Mouse (Mus musculus) common myeloid progenitor, adult 5-6 weeks (primary cell): ENCODE measurements around the gene Olfr889. TPM values are rescaled to one million over a fixed set of nuclear protein-coding genes. Genes with fewer than 3 reads are reported as not detected.
"Not testable (repeated sequence)": the region's sequence is repeated elsewhere in the genome, so short reads cannot be mapped to it uniquely, and the experiment has no call there.

Source experiments
- ATAC-seq: replicated peaks from 2 replicates; pipeline ENCODE4 v1.8.0; 2016; ENCODE audit warnings: low read depth, mild to moderate bottlenecking, moderate TSS enrichment, inconsistent platforms; ENCODE audit not compliant: poor library complexity, severe bottlenecking
- total RNA-seq: library from RNA; stranded (forward); fragments of 200-1000, 187-1606 nt; gene quantifications from 2 replicates; pipeline ENCODE4 v1.2.3, GENCODE M21; 2017

The Olfr889 gene
- total RNA-seq: 0.05 TPM in 1 of 2 replicates, not detected in the other

- ATAC-seq: no peak
Observed at GRCm38 (mm10) chr9:38114898-38115297, at the start of gene Olfr889. Gene Olfr889 (plus strand): TSS chr9:38115198.

GRCm38 (mm10) chr9:38083772-38084171 is 31.2 kb upstream of the Olfr889 start, which contains the start of gene Olfr887:
Gene Olfr887 (plus strand): TSS chr9:38084072.
- ATAC-seq: no peak

GRCm38 (mm10) chr9:38107828-38108227 is 7.2 kb upstream of the Olfr889 start, which contains the start of gene Olfr888:
Gene Olfr888 (plus strand): TSS chr9:38108128.
- ATAC-seq: no peak

GRCm38 (mm10) chr9:38142217-38142616 is 27.2 kb downstream of the Olfr889 start, which contains the start of gene Olfr890:
Gene Olfr890 (plus strand): TSS chr9:38142517.
- no peak for ATAC-seq

GRCm38 (mm10) chr9:38168341-38168740 is 53.3 kb downstream of the Olfr889 start:
- ATAC-seq: not testable (repeated sequence)

Other genes with a start within 250 kb of the Olfr889 start
- not detected in 2 replicates for gene Olfr145, start 218.5 kb upstream of the Olfr889 start, total RNA-seq
- gene Olfr878, start 197.4 kb upstream of the Olfr889 start, total RNA-seq: not detected in 2 replicates
- not detected in 2 replicates for gene Olfr881, start 123.4 kb upstream of the Olfr889 start, total RNA-seq
- not detected in 2 replicates for gene Olfr883, start 89.4 kb upstream of the Olfr889 start, total RNA-seq
- not detected in 2 replicates for gene Olfr884, start 68.6 kb upstream of the Olfr889 start, total RNA-seq
- not detected in 2 replicates for gene Olfr885, start 53.9 kb upstream of the Olfr889 start, total RNA-seq
- not detected in 2 replicates for gene Olfr887, start 31.1 kb upstream of the Olfr889 start, total RNA-seq
- gene Olfr888, start 7.1 kb upstream of the Olfr889 start, total RNA-seq: not detected in 2 replicates
- not detected in 2 replicates for gene Olfr890, start 27.3 kb downstream of the Olfr889 start, total RNA-seq
- gene Olfr891, start 65.6 kb downstream of the Olfr889 start, total RNA-seq: not detected in 2 replicates
- gene Olfr893, start 93.2 kb downstream of the Olfr889 start, total RNA-seq: not detected in 2 replicates
- not detected in 2 replicates for gene Olfr894, start 102.9 kb downstream of the Olfr889 start, total RNA-seq
- gene Olfr143, start 137.6 kb downstream of the Olfr889 start, total RNA-seq: not detected in 2 replicates
- gene Olfr895, start 152.7 kb downstream of the Olfr889 start, total RNA-seq: not detected in 2 replicates
- gene Olfr896-ps1, start 175.9 kb downstream of the Olfr889 start, total RNA-seq: not detected in 2 replicates
- not detected in 2 replicates for gene Olfr25, start 213.9 kb downstream of the Olfr889 start, total RNA-seq
- not detected in 2 replicates for gene Olfr898, start 233.2 kb downstream of the Olfr889 start, total RNA-seq